Mouse (Mus musculus) liver, adult 2 months (tissue): ENCODE results near the gene Nek6.

Source experiments
- CTCF ChIP-seq: fragments of 200-500 bp; IDR thresholded peaks from 2 replicates; pipeline ENCODE4 v1.5.1; 2011; ENCODE audit warnings: low read depth, low read length, control low read depth
- POLR2A ChIP-seq: fragments of 200-500 bp; IDR thresholded peaks from 2 replicates; pipeline ENCODE4 v1.6.1; 2011; ENCODE audit warnings: low read length, control low read depth; ENCODE audit not compliant: insufficient read depth; ENCODE audit errors: extremely low read depth

GRCm38 (mm10) chr2:38510120-38510519 lies 1.3 kb upstream of the Nek6 start:
- TF ChIP-seq CTCF: no peak
- TF ChIP-seq POLR2A: no peak
